Mouse (Mus musculus) megakaryocyte-erythroid progenitor cell, adult 5-6 weeks (primary cell): ENCODE measurements at regions not wholly inside any gene's neighbourhood (a gene's known extent, or its start where the extent isn't known, plus 50 kb on each side); places are given as distances from the start of the nearest gene placed in this dataset.

Experiments
- ATAC-seq: replicated peaks from 2 replicates; pipeline ENCODE4 v1.8.0; 2016; ENCODE audit warnings: mild to moderate bottlenecking, inconsistent platforms; ENCODE audit not compliant: severe bottlenecking, poor library complexity, low FRiP score, low TSS enrichment

- no peak for ATAC-seq
These were observed 53.6 kb upstream of the Gbe1 start for GRCm38 (mm10) chr16:70260151-70260550.
